Comparison of ENCODE assay signal across 8 mouse cellular contexts in the genomic region with DNA sequence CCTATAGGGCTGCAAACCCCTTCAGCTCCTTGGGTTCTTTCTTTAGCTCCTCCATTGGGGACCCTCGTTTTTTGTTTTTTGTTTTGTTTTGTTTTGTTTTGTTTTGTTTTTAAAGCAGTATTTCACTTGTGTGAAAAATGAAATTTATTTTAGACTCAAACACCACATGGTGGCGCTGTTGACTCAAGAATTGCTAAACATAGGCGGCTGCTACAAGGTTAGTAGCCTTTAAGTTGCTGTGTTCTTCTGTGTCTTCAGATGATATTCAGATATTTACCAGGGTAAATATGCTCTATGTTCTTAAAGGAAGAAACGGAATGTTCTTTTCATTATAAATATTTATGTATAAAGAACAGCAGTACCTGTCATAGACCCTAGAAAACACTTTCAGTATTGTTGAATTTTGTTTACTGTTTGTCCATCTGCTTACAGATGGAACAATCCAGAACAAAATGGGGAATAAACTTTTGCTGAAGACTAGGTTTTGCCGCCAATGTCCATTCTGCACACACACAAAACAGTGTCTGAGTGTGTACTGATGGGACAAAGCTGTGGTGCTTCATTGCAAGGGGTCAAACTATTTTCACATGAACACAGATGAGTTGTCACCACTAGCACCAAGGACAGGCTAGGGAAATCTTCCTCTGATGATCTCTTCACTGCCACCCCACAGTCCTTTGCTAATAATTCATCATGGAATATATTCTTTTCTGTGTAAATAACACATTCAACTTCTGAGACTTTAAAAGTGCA.
DNase-seq lines count a peak whose midpoint lies in the region; ATAC-seq and TF ChIP-seq lines count a peak whose summit lies in the region.

No protein-coding gene starts in this region.

- no peaks in the 10 kb centered on the region for H3K9me3 ChIP-seq in intestine, embryonic 16.5 days (ENCODE audit: control insufficient read depth, low read length)
- H3K9me3 ChIP-seq in intestine, embryonic 15.5 days: no peaks in the 10 kb centered on the region
- H3K9me3 ChIP-seq in hindbrain, embryonic 12.5 days (replicated peaks): no peaks in the 10 kb centered on the region
- no peaks in the 10 kb centered on the region for H3K9me3 ChIP-seq in midbrain, embryonic 14.5 days (ENCODE audit: control insufficient read depth, low read length)

- H3K4me1 ChIP-seq in intestine, embryonic 16.5 days (ENCODE audit: control insufficient read depth, insufficient read depth, low read length): no peaks in the 10 kb centered on the region
- H3K4me1 ChIP-seq in intestine, embryonic 15.5 days (replicated peaks): no peaks in the 10 kb centered on the region
- H3K4me1 ChIP-seq in hindbrain, embryonic 12.5 days: no peaks in the 10 kb centered on the region
- no peaks in the 10 kb centered on the region for H3K4me1 ChIP-seq in midbrain, embryonic 14.5 days (ENCODE audit: control insufficient read depth, insufficient read depth, low read length)

- no peak overlapping the region for H3K4me3 ChIP-seq in intestine, embryonic 16.5 days (ENCODE audit: low read length)
- no peak overlapping the region for H3K4me3 ChIP-seq in intestine, embryonic 15.5 days (replicated peaks)
- no peak overlapping the region for H3K4me3 ChIP-seq in hindbrain, embryonic 12.5 days
- no peak overlapping the region for H3K4me3 ChIP-seq in midbrain, embryonic 14.5 days (replicated peaks; ENCODE audit: low read depth, low read length)

- H3K4me2 ChIP-seq in intestine, embryonic 16.5 days (ENCODE audit: low read depth, low read length): no peak overlapping the region
- H3K4me2 ChIP-seq in intestine, embryonic 15.5 days (replicated peaks): no peak overlapping the region
- H3K4me2 ChIP-seq in hindbrain, embryonic 12.5 days (replicated peaks): no peak overlapping the region
- H3K4me2 ChIP-seq in midbrain, embryonic 14.5 days (ENCODE audit: low read length): no peak overlapping the region

- CTCF ChIA-PET in Patski (lab: Charles Lee): interaction anchor here (1.4 kb wide), 1 partner anchor 9 kb away, joined by 4 read pairs; no protein-coding TSS in a partner anchor

- ATAC-seq in intestine, embryonic 16.5 days: peak; percentile 59; the same call in 1 of the 2 replicates
- no peak for ATAC-seq in intestine, embryonic 15.5 days
- ATAC-seq in Patski: peak; percentile 51
- peak; percentile 68; the same call in 1 of the 2 replicates for ATAC-seq in hindbrain, embryonic 12.5 days (ENCODE audit: low FRiP score)
- ATAC-seq in midbrain, embryonic 14.5 days (ENCODE audit: low FRiP score, low TSS enrichment): peak; percentile 53; the same call in 1 of the 2 replicates

- POLR2A ChIA-PET in Patski (lab: Charles Lee): no interaction called here

- DNase-seq in Patski (ENCODE audit: low read depth, low spot score): peak; percentile 4
- peak; percentile 79 for DNase-seq in embryo, embryonic 10.5 days (ENCODE audit: low spot score)
- DNase-seq in left cerebral cortex, postnatal 14 days (ENCODE audit: low spot score in 2 of 2): peak; percentile 45 to 77
- peak; percentile 89 for DNase-seq in midbrain, embryonic 14.5 days
- DNase-seq in thymus, postnatal 10 days (ENCODE audit: low spot score in 2 of 2): peak; percentile 43 to 76

- H3K27me3 ChIP-seq in intestine, embryonic 16.5 days (replicated peaks; ENCODE audit: control insufficient read depth, insufficient read depth, low read length): no peaks in the 10 kb centered on the region
- no peaks in the 10 kb centered on the region for H3K27me3 ChIP-seq in intestine, embryonic 15.5 days (replicated peaks)
- H3K27me3 ChIP-seq in Patski: no peaks in the 10 kb centered on the region
- no peaks in the 10 kb centered on the region for H3K27me3 ChIP-seq in hindbrain, embryonic 12.5 days
- no peaks in the 10 kb centered on the region for H3K27me3 ChIP-seq in midbrain, embryonic 14.5 days (ENCODE audit: control insufficient read depth, insufficient read depth, low read length)

- peak; percentile 60 for TF ChIP-seq CTCF in Patski (IDR thresholded peaks at IDR 0.05)

- WGBS in intestine, embryonic 16.5 days: 7% methylated on average over 5 of the region's 5 CpGs
- 11% methylated on average over 5 of the region's 5 CpGs for WGBS in intestine, embryonic 15.5 days
- 11% methylated on average over 5 of the region's 5 CpGs for WGBS in hindbrain, embryonic 12.5 days
- WGBS in midbrain, embryonic 14.5 days: 15% methylated on average over 5 of the region's 5 CpGs

- H3K27ac ChIP-seq in intestine, embryonic 16.5 days (ENCODE audit: low read length): no peak overlapping the region
- H3K27ac ChIP-seq in intestine, embryonic 15.5 days: no peak overlapping the region
- no peak overlapping the region for H3K27ac ChIP-seq in hindbrain, embryonic 12.5 days
- H3K27ac ChIP-seq in midbrain, embryonic 14.5 days (replicated peaks; ENCODE audit: low read depth, low read length): no peak overlapping the region

- in situ Hi-C loops in Patski (cut with MboI; ENCODE audit: low pct_unique_long_range_greater_than_20kb): no loop called here

- no peak overlapping the region for H3K9ac ChIP-seq in intestine, embryonic 16.5 days (ENCODE audit: low read depth, low read length)
- H3K9ac ChIP-seq in intestine, embryonic 15.5 days: no peak overlapping the region
- no peak overlapping the region for H3K9ac ChIP-seq in hindbrain, embryonic 12.5 days
- no peak overlapping the region for H3K9ac ChIP-seq in midbrain, embryonic 14.5 days (replicated peaks; ENCODE audit: low read length)

- intact Hi-C loops in left cerebral cortex, postnatal 14 days (cut with DNase I): no loop called here

- H3K36me3 ChIP-seq in intestine, embryonic 16.5 days (ENCODE audit: control insufficient read depth, insufficient read depth, low read length): no peaks in the 10 kb centered on the region
- no peaks in the 10 kb centered on the region for H3K36me3 ChIP-seq in intestine, embryonic 15.5 days
- H3K36me3 ChIP-seq in hindbrain, embryonic 12.5 days: no peaks in the 10 kb centered on the region
- no peaks in the 10 kb centered on the region for H3K36me3 ChIP-seq in midbrain, embryonic 14.5 days (ENCODE audit: control insufficient read depth, insufficient read depth, low read length)

Comparison
In these comparisons a context has a peak if more than half of its experiments do, and no peak if none do; other contexts are left out.
1. DNase-seq: peak in every context shown above with its lines; median percentile 89 in midbrain, embryonic 14.5 days; 79 in embryo, embryonic 10.5 days; 61 in left cerebral cortex, postnatal 14 days; 60 in thymus, postnatal 10 days; 4 in Patski.